Mouse (Mus musculus) erythroblast, adult 5-6 weeks (primary cell): ENCODE results near the gene Wdr66. TPM values are rescaled to one million over a fixed set of nuclear protein-coding genes. Genes with fewer than 3 reads are reported as not detected.

Experiments used
- ATAC-seq: replicated peaks from 2 replicates; pipeline ENCODE4 v1.8.0; 2016; ENCODE audit warnings: moderate number of reproducible peaks, mild to moderate bottlenecking, moderate TSS enrichment, inconsistent platforms; ENCODE audit not compliant: poor library complexity, low FRiP score, severe bottlenecking
- total RNA-seq, 2 experiments: library from RNA; stranded (forward) in 1 of 2; stranded (reverse) in 1 of 2; fragments of 150-400 nt in 1 of 2; fragments of 200-764, 138-1000 nt in 1 of 2; gene quantifications; 2 replicates each; pipeline versions ENCODE4 v1.2.3 to v1.2.4; 2015 to 2017; ENCODE audit warnings: low replicate concordance in 2 of 2

The Wdr66 gene
- total RNA-seq, 2 experiments from 2014 or later, result 2.4 to 11.9 TPM

DNA sequence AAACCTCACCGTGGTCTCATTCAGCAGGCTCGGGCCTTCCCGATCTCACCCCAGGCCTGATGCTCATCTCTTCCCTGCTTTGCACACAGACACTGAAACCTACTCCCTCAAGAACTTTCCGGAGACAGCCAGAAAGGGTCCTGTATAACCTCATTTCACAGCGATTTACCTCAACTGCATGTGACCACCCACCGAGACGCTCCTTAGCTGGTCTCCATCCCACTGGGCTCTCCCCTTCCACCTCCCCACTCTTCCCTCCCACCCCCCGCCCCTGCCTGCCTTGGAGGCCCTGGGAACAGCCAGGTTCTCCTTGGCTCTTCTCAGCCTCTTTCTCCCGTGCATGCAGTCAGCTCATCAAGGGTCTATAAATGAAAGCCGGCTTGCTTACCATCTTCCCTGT lies 57.9 kb downstream of the Wdr66 start:
- no peak for ATAC-seq

DNA sequence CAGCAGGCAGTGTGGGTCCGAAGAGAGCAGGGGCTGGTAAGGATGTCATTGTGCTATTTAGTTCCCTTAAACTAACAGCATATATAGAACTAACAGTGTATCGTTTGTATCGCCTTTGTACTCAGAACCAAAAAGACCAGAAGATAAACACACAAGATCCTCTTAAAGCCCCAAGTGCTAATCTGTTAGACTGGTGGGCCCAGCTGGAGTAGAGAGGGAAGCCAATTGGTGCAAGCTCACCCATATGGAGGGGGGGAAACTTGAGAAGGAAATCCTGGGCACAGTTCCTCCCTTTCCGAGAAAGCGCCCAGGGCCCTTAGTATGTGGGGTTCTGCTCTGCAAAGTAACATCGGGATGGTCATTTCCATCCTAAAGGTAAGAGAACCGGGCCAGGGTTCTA lies 58.3 kb downstream of the Wdr66 start:
- ATAC-seq, result no peak

- ATAC-seq, result no peak
Measured at GRCm38 (mm10) chr5:123313058-123313630, 61.2 kb downstream of the Wdr66 start.

GRCm38 (mm10) chr5:123313851-123314380 lies 62.0 kb downstream of the Wdr66 start:
- ATAC-seq, result no peak

- ATAC-seq, result no peak
Measured at GRCm38 (mm10) chr5:123315219-123315866, 63.4 kb downstream of the Wdr66 start.

DNA sequence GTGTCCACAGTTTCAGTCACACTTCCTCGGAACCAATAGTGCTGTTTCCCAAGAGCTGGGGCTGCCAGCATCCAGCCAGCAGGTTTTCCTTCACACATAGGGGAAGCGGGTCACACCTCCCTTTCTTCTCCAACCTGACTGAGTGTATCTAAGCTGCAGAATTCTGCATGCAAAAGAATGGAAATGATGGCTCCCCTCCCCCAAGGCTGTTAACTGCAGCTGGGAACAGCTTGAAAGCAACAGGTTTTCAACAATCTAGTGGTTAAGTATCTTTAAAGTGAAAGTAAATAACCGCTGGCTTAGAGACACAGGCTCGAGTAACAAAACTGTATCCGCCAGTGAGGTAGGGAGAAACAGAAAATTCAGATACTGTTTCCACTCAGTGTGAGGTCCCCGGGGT lies 66.1 kb downstream of the Wdr66 start:
- ATAC-seq, result no peak

- no peak for ATAC-seq
Measured at GRCm38 (mm10) chr5:123320136-123320535, 68.2 kb downstream of the Wdr66 start.

GRCm38 (mm10) chr5:123324242-123324641 lies 72.3 kb downstream of the Wdr66 start:
- ATAC-seq, result no peak

DNA sequence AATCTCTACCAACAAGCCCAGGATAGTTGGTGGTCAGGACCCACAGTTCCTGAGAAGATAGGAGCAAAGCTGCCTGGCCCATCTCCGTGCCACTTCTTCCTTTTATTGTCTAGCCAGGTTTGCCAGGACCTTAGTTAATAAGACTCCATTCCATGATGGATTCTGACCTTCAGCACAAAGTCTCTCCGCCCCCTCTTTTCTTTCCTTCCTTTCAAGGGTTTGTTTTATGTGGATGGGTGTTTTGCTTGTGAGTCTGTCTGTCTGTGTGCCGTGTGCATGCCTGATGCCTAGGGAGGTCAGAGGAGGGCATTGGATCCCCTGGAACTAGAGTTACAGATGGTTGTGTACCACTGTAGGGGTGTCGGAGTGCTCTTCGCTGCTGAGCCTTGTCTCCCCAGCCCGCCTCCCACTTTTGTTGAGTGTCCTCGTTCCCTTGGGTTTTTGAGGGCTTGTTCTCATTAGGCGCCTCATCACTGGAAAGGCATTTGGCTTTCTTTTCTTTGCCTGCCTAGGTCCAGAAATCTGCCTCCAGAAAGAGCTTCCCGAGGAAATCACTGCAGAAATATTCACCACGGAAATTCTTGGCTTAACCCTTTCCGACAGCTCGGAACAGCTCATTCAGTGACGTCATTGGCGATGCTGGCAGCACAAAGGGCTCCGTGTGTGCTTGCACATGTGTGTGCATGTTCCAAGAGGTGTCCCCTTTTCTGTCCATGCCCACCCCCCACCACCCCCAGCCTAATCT lies 74.3 kb downstream of the Wdr66 start:
- no peak for ATAC-seq

DNA sequence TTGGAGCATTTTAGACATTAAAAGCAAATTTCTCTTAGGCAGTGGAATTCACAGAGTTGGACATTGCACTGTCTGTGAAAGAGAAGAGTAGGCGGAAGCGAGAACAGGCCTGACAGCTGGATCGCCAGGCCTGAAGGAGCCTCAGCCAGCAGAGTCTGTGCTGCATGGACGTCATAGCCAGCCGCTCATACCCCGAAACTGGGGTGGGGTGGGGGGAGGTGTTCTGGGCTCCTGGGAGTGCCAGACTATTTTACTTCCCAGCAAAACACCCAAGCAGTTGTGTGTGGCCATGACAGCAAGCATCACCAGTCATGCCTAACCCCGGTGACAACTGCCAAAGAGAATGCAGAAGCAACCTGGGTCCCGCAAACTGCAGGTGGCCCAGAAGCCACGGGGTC lies 74.8 kb downstream of the Wdr66 start:
- ATAC-seq, result no peak

GRCm38 (mm10) chr5:123327686-123328085 lies 75.8 kb downstream of the Wdr66 start:
- ATAC-seq, result no peak

- ATAC-seq, result no peak
Measured at GRCm38 (mm10) chr5:123333566-123333965, 81.7 kb downstream of the Wdr66 start.

GRCm38 (mm10) chr5:123336205-123336961 lies 84.5 kb downstream of the Wdr66 start:
- no peak for ATAC-seq

DNA sequence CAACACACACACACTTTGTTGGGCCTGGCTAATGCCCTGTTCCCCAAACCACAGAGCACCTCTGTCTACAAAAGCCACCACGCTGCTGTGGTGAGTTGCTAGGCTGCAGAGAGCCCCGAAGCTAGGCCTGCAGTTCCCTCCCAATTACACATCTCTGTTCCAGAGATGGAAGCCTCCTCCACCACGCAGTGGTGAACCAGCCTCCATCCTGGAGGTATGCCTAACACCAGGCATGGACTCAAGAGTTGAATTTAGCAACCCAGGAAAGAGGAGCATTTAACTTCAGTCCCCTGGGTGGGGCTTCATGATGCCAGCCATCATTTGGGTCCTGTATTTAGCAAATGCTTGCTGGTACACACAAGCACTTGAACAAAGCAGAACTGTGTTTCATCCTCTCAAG lies 86.6 kb downstream of the Wdr66 start:
- ATAC-seq, result no peak

DNA sequence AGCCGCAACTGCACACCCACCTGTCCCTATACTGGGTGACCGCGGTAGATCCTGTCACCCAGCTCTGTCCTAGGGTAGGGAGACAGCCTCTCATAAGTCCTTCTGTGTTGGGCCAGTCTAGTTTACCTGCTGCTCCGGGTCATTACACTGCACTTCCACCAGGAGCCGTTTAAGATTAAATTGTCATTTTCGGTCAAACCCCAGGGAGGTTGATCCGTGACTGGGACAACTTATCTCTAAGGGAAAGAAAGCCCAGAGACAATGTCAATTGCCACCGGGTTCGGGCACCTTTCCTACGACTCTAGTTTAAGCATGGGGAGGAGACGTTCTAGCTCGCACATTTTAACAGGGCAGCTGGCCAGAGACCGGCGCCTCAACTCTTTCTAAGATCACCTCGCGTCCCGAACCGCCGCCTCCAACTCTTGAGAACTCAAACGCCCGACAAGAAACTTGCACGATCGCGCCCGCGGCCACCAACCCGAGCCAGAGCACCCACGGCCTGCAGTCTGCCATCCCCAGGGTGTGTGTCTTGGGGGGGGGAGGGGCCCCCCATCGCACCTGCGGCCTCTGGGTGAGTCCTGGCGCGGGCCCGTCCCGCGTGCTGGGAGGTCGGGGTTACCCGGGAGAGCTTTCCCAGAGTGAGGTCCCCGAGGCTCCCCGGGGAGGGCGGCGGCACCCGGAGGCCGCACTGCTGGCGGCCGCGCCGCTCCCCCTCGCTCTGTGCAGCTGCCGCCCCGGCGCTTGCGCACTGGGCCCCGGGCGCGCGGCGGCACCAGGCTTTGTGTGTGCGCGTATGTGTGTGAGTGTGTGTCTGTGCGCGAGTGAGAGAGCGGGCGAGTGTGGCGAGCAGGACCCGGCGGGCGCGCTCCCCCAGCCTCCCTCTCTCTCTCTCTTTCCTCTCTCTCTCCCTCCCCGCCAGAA lies 92.1 kb downstream of the Wdr66 start, which contains the start of gene Bcl7a:
TSS of gene Bcl7a (plus strand) at position 128 of the 921 bp plus-strand sequence.
- peak; percentile 58 for ATAC-seq

DNA sequence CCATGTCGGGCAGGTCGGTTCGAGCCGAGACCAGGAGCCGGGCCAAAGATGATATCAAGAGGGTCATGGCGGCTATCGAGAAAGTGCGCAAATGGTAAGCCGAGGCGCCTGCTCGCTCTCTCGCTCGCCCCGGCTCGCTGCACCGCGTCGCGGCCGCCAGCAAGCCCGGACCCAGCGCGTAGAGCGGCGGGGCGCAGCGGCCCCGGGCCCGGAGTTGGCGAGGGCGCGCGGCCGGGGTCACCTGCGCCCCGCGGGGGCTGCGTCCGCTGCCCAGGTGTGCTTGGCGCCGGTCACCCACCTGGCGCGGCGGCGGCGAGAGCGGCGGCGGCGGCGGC lies 92.7 kb downstream of the Wdr66 start:
- peak; percentile 37 for ATAC-seq

DNA sequence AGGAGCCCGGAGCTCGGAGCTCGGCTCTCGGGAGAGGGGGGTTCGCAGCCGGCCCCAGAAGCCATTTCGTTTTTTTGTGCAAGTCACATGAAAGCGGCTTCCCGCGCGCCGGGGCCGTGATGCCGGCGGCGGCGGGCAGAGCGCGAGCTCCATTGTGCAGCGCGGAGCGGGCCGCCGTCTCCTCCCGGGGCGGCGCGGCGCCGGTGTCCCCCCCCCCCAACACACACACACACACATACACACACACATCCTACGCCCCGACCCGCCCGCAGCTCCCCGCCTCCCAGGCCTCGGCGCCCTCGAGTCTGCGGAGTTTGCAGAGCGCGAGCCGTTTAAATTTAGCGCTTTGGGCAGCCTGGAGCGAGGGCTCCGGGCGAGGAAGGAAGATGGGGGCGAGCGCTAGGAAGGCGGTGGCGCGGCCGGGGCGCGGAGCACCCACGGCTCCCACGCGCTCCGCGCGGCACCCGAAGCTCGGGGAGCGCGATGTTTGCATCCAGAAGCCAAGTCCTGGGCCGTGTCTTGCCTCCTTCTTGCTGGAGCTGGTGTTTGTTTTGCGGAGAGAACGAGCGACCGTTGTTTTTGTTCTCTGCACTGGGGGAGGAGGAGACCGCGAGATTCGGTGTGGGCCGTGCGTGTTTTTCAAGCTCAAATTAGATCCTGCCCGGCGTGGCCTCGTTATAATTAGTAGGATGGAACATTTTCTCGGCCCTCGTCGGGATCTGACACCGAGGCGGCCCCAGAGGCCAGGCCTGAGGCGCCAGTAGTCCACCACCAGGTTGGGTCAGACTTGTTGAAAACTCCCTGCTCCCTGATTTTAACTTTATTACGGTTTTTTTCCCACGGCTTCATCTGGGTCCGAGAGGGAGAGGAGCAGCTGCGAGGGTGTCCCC lies 93.3 kb downstream of the Wdr66 start:
- 0 out of 2 replicates have a peak, but pooled peaks have one; percentile 27 for ATAC-seq
